Mouse (Mus musculus) kidney, adult 8-10 months (tissue): ENCODE measurements around the gene Gm5426.
A peak's percentile ranks its signal among the peaks of the same experiment; 100 is the strongest.
"Not testable (repeated sequence)": the region's sequence is repeated elsewhere in the genome, so short reads cannot be mapped to it uniquely, and the experiment has no call there.

ENCODE experiments used
- DNase-seq, 2 experiments: peaks; one replicate each; pipeline ENCODE4 v3.0.0; 2022

Gm5426 gene

DNA sequence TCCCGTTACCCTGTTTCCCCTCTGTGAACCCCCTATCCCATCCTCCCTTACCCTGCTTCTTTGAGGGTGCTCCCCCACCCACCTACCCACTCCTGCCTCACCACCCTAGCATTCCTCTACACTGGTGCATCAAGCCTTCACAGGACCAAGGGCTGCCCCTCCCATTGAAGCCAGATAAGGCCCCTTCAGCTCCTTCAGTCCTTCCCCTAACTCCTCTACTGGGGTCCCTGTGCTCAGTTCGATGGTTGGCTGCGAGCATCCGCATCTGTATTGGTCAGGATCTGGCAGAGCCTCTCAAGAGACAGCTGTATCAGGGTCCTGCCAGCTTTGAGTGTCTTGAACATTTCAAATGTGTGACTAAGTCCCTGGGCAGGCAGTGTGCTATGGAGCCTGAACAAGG lies 2.9 kb downstream of the Gm5426 start:
- not testable (repeated sequence) for DNase-seq

GRCm38 (mm10) chr10:96146578-96146977 lies 10.2 kb downstream of the Gm5426 start:
- no peak for DNase-seq

DNA sequence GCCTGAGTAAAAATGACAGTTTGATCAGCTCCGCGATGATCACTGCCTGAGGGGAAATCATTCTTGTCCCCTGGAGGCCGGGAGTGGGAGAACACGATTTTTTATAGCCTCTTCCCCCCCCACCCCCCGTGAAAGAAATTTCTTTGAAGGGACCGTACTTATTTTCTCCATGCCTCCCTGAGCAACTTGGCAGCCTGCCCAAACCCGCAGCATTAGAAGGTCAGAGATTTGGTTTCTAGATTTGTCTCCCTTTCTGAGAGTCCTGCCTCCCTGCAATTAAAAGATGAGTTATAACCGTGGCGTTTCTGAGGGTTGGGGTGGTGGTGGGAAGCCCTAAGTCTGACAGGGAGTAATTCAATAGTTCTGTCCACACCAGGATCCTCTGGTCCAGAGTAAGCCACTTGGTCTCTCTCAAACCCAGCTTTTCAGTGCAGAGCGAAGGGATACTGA lies 11.9 kb downstream of the Gm5426 start:
- DNase-seq, result peak; percentile 28 to 31

GRCm38 (mm10) chr10:96150401-96151116 lies 14.2 kb downstream of the Gm5426 start:
- peak in 1 of 2 experiments; percentile 11 for DNase-seq

DNA sequence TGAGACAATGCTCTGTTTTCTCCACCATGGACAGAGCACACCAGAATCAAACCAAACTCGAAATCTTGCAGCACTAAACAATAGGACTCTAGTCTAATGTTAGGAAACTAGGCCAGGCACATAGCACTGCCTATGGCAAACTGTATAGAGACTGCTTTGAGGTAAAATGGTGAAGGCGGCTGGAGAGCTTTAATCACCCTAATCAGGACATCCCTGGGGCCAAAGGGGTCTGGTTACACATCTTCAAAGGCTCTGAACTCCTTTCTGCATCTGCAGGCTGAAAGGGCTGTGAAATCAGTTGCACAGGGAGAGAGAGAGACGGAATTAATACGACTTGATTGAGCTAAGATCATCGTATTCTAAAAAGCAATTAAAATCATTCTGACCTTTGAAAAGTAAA lies 16.9 kb downstream of the Gm5426 start:
- no peak for DNase-seq

GRCm38 (mm10) chr10:96162975-96163706 lies 26.7 kb downstream of the Gm5426 start:
- DNase-seq, result no peak

- no peak for DNase-seq
These were observed 27.4 kb downstream of the Gm5426 start for GRCm38 (mm10) chr10:96163791-96164190.

DNA sequence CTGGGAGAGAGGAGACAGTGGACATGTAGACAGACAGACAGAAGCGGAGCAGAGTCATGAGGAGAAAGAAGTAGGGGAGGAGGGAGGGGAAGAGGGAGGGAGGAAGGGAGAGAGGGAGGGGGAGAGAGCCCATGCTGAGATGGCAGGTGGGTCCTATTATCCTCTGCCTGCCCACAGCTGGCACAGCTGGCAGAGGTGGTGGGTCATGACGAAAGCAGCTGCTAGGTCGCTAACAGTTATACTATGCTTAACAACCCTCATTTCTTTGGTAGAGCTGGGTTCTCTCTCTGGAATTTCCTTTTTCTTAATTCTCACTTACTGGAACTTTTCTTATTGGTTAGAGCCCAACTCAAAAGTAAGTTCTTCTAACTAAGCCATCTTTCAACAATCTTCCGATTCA lies 28.9 kb downstream of the Gm5426 start:
- no peak for DNase-seq

- no peak for DNase-seq
These were observed 32.6 kb downstream of the Gm5426 start for GRCm38 (mm10) chr10:96168998-96169397.

DNA sequence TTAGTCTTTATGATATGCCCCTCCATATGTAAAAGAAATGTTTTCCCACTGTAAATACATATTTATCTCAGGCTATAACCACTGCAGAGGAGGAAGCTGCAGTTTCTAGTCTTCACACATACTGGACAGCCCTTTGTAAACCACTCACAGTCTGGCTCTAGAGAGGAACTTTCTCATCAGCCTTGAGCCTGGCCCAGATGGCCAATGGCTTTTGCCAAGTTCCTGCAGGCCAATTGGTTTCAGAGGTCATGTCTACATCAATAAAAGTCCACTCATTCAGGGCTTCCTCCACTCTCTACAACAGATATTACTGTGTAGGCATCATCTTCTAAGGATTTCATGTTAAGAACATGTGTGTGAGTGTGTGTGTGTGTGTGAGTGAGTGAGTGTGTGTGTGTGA lies 35.1 kb downstream of the Gm5426 start:
- DNase-seq, result no peak

GRCm38 (mm10) chr10:96172964-96173363 lies 36.6 kb downstream of the Gm5426 start:
- DNase-seq, result no peak

- no peak for DNase-seq
These were observed 37.4 kb downstream of the Gm5426 start for GRCm38 (mm10) chr10:96173771-96174170.

DNA sequence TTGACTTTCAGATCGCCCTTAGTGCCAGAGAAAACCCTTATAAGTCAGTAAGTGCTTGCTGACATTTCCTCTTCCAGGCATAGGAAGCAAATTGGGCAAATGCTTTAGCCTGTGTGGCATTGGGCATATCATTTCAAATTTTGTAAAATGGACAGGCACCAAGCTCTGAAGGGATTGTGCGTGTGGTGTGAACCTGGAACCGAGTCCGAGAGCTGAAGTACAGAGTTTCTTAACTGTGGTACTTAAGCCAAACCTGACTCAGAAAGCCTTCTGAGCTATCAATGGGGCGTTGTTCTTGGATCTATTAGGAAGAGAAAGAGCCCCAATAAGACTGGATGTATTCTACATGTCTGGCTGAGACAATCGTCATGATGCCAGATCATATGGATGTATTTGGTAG lies 40.5 kb downstream of the Gm5426 start:
- DNase-seq, result no peak

- no peak for DNase-seq
These were observed 44.4 kb downstream of the Gm5426 start for GRCm38 (mm10) chr10:96180554-96181397.

GRCm38 (mm10) chr10:96181398-96181790 lies 45.0 kb downstream of the Gm5426 start:
- no peak for DNase-seq

DNA sequence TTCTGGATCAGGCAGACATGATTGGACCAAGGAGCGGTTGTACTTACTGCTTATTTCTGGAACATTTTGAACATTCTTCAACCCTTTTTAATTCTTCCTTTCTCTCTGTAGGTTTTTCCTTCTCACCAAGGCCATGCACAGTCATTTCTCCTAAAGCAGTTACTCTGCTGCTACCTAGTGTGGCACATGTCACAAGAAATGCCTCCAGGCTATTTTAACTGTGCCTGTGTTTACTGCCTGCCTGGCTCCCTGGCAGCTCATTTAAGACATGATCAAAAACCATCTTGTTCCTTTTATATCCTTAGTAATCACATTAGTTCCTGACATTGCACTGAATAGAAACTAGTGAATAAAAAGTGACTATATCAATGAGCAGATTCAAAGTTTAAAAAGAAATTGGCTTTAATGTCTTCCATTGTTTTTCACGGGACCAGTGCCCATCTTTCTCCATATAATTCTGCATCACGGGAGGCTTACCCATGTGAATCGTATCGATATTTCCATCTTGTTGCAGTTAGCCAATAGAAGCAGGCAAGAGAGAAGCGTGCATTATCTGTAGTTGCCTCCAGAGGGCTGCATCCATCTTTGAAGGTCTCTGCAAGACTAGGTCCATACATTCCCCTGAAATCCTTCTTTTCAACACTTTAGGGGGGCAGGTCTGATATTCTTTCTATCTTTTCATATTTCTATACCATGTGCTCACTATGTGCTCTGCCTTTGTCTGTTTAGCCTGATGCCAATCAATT lies 45.7 kb downstream of the Gm5426 start:
- no peak for DNase-seq

- DNase-seq, result no peak
These were observed 48.6 kb downstream of the Gm5426 start for GRCm38 (mm10) chr10:96185026-96185425.

- DNase-seq, result no peak
These were observed 49.2 kb downstream of the Gm5426 start for GRCm38 (mm10) chr10:96185601-96186000.
